Mouse (Mus musculus): Measurements from ENCODE around the gene Ccdc88c.
A peak's percentile ranks its signal among the peaks of the same experiment; 100 is the strongest.

The Ccdc88c gene

DNA sequence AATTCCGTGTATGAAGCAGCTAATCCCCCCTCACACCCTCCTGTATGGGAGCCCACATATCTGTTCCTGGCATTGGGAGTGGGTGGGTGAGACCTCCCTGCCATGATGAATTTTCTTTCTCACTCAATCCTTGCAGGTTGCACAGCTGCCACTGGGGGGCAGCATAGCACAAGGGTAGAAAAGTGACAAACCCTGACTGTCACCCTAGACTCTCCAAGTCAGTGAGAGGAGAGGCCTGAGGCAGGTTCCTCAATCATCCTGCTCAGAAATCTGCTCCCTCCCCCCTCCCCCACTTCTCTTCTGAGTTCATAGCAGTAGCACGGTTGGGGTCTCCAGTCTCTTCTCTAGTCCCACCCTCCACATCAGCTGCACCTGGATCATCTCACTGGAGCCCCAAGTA is 92.7 kb downstream of the Ccdc88c start:
- DNase-seq (ENCODE audit: inconsistent age in 2 of 2, low spot score in 1 of 2): peak; percentile 54 to 89

DNA sequence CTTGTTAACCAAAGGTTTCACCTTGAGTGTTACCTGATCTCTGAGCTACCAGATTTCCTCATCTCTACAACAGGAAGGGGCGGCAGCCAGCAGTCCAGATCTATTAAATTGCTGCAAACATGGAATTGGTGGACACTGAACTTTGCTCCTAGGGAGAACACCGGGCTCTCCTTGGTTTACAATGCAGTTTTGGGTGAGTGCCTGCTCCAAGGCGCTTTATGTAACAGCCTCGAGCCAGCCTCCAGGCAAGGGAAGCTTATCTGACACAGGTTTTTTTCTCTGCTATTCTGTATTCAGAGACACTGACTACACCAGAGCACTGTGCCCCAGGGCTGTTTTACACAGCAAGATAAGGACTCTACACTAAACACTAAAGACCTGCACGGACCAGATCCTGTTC is 94.1 kb downstream of the Ccdc88c start:
- DNase-seq (ENCODE audit: inconsistent age in 2 of 2, low spot score in 1 of 2): no peak

DNA sequence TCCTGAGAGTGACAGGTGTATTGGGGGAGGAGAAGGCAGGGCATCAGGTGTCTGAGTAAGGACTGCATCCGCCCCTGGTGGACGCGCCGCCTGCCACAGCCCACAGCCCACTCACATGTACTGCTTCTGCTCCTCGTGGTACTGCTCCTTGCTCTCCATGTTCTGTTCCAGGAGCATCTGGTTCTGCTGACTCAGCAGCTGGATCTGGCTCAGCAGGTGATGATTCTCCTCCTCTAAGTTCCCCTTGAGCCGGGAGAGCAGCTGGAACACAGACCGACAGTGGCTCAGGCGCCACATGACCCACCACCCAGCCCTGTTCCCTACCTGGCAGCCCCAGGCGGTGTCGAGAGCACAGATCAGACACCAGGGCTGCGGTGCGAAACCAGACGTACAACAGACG is 97.2 kb downstream of the Ccdc88c start:
- no peak for DNase-seq (ENCODE audit: inconsistent age in 2 of 2, low spot score in 1 of 2)

DNA sequence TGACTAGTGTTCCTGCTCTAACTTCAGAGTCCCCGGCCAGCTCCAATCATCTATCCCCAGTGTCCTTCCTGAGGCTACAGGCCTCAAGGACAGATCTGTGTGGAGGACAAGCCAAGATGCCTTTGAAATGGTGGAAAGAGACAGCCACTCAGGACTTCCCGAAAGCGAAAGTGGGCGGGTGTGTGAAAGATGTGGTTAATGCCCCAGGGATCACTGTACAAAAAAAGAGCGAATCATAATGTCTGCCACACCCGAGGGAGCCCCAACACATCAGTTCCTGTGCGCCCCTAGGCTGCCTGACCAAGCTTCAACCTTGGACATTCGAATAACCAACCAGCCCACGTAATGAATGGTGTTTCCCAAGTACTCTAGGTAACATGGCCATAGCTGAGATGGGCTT is 100.6 kb downstream of the Ccdc88c start:
- peak in 1 of 2 experiments; percentile 35 for DNase-seq (ENCODE audit: inconsistent age in 2 of 2, low spot score in 1 of 2)

DNA sequence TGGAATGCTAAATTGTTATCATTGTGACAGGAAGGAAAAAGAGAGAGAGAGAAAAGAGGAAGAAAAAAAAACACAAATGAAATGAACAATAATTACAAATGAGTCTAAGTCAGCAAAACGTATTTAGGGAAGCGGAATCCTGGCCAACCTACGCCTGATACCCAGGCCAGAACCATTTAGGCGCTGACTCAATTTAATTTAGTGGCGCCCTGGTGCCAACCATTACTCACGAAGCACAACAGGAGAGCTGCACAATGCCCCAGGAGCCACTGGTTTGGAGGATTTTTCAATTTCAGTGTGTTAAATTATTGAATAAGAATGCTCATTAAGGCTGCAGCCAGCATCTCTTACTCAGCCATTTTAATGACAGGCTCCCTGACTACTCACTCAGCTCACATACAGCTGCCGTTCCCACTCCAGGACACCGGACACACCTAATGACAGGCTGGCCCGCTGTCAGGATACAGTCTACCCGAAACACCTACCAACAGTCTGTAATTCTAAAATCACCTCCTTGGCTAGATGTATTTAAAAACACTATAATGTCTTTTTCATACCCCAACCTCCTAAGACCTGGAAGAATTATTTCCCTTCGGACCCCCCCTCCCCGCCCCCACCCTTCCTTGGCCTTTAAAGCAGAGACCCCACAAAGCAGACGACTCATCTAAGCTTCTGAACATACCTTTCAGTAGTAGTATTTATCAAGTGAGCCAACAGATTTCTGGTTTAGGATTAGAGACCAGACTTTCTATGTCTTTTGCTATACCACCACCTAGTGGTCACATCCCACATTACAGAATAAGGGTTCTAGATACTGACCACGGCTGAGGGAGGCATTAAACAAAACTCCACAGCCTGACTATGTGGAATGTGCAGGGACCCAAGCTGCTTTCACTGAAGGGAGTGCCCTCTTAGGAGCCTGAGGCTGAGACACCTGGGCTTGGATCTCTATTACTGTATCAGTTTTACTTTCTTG is 102.9 kb downstream of the Ccdc88c start:
- peak in 1 of 2 experiments; percentile 91 for DNase-seq (ENCODE audit: inconsistent age in 2 of 2, low spot score in 1 of 2)

DNA sequence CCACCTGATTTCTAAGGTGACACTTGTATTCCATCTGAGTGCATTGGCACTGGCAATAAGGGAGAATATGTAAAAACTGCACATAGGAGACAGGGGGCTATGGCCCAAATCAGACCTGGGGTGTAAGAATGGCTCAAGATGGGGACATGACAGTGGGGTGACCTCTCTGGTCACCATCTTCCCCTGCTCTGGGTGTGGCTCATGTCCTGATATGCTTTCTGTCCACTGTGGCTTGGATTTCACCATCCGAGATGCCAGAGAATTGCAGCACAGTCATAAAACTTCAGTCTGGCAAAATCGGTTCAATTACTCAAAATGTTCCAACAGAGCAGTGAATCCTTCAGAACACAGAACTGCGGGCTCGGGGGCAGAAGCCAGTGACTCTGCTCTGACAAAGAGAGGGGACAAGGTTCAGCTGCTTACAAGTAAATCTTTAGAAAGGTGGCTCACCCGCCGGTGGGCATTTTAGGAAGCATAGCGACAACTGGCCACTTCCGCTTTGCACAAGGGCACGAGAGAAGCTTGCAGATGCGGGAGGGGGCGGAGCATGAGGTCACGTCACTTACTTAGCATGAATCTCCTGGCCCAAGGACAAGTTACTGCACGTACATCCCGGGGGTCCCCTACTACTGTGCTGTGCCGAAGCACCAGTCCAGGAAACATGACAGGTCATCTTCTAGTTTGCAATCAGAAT is 104.1 kb downstream of the Ccdc88c start:
- DNase-seq (ENCODE audit: inconsistent age in 2 of 2, low spot score in 1 of 2): peak in 1 of 2 experiments; percentile 73

DNA sequence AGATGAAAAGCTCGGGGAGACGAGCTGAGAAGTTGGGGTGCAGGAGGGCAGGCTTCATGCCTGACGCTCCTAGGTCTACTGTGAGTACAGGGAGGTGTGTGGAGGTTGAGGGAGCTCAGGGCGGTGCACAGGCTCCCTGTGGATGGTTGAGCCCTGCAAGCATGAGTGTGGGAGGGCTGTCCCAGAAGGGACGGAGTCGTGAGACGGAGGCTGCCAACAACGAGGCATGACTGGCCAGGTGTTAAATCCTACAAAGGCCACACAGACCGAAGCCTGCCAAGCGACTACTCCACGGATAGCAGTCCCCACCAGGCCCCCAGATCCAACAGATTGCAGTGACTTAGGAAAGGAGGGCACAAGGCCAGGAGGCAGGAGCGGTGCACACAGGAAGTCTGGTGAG is 118.1 kb downstream of the Ccdc88c start:
- DNase-seq (ENCODE audit: inconsistent age in 2 of 2, low spot score in 1 of 2): no peak

DNA sequence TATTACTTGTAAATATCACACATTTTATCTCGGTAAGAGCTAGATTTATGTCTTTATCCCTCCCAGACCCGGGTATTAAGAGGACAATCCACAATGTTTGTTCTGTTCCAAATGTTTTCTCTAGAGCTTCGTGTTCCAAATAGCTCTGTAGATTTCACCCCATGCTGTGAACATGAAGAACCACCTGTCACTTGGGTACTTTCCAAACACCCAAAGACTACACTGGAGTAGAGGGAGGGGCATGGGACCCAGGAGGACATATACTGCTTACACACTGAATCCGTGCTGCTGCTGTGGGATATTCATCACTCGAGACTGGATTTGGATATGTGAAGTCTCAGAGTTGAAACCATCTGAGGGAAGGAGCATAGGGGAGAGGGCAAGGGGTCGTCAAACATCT is 119.1 kb downstream of the Ccdc88c start:
- no peak for DNase-seq (ENCODE audit: inconsistent age in 2 of 2, low spot score in 1 of 2)

DNA sequence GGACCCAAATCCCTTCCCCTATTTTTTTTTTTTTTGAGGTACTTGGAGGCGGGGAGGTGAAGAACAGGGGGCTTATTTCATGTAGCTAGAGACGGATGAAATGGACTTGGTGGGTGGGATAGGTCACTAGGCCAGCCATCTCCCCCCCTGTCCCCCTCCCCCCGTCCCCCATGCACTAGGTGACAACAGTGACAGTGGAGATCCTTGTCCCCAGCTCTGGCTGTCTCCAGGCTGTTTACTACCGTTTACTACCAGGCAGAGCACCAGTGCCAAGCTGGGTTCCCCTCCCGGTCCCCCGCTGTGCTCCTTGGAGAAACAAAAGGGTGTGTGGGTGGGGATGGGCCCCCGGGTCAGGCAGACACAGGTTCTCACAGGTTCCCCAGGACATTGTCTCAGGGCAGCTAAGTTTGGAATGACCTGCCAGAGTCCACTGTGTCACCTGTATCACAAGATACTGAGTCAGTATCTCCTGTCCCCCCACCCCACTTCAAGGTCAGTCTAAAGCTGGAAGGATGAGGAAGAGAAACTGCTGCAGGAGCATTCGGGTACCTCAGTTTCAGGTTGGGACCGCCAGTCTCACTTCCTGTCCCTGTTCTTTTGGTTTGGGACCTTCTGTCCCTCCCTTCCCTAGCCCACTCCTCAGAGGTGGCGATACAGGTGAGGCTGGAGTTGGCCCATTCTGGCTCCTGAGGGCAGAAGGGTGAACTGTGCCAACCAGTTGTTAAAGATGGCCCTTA is 120.4 kb downstream of the Ccdc88c start:
- DNase-seq (ENCODE audit: inconsistent age in 2 of 2, low spot score in 1 of 2): peak in 1 of 2 experiments; percentile 21

DNA sequence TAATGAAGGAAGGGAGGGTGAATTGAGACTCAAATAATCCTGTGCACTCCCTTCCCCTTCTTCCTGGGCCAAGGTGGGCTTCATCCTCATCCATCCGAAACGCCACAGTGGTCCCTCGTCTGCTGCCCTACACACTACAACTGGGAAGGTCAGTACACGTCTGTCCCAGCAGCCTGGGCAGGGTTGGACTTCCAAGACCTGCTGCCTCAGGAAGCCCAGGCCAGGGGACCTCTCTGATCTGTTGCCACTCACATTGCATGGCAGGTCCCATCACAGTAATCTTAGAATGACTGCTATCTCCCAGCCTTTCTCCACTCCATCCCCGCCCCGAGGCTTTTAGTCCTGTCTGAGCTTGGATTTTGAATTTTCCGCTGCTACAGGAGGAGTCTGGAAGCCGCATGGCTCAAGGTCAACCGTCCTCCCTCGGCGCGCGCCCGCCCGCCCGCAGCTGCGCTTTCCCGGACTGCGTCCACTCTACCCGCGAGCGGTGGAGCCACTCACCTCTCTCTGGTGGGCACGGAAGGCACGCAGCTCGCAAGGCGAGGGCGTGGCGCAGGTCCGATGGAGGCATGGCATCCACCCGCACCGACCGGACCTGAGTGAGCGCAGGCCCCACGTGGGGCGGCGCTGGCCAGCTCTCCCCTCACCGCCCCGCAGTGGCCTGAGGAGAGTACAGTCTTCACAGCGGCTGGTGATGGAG is 121.1 kb downstream of the Ccdc88c start, which contains the start of gene Gpr68:
Gene Gpr68, minus strand, starts transcription at position 601 of the 700 bp plus-strand sequence.
- peak; percentile 39 to 76 for DNase-seq (ENCODE audit: inconsistent age in 2 of 2, low spot score in 1 of 2)

DNA sequence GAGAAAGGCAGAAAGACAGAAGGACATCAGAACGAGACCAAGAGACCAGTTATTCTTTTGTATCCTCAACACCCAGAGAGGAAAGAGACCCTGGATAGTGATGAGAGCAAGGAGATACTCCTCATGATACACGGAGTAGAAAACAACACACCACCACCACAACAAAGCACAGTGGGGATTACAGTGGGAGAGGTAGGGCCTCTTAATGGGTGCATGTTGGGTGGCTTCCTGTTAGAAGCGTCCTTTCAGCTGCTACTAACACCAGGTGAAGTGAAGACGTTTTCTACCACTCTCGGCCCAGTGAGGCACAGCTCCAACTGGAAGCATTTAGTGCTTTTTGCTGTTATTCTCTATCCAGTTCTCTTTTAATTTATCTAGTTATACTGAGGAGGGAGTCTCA is 122.0 kb downstream of the Ccdc88c start:
- no peak for DNase-seq (ENCODE audit: inconsistent age in 2 of 2, low spot score in 1 of 2)

DNA sequence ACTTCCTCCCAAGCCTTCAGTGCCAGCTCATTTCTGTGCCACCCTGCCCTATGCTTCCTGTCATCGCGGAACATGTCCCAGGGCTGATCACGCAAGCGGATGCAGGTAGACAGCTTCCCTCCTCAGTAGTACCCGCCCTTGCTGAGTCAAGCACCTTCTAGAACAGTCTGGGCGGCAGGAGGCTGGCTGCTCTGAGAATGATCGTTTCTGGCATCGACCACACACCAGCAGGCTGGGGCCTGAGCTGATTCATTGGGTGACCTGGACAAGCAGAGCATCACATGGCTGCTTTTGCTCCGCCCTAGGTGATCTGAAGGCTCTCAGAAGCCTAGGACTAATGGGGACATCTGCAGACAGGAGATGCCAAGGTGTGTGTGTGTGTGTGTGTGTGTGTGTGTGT is 125.1 kb downstream of the Ccdc88c start:
- no peak for DNase-seq (ENCODE audit: inconsistent age in 2 of 2, low spot score in 1 of 2)

DNA sequence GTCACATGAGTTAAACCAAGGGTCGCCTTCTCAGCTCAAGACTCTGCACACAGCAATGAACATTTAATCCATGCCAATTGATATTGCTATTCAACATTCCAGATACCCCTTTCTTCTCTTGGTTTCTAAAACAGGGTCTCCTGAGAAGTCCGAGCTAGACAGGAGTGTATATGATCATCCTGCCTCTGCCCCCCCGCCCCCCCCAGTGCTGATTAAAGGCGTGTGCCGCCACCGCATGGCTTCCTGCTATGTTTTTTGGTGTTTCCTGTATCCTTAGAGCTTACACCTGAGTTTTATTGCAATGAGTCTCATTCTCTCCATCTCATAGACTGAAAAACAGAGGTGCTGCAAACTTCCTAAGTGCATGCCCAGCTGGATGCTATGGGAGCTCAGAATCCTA is 127.5 kb downstream of the Ccdc88c start:
- no peak for DNase-seq (ENCODE audit: inconsistent age in 2 of 2, low spot score in 1 of 2)

DNA sequence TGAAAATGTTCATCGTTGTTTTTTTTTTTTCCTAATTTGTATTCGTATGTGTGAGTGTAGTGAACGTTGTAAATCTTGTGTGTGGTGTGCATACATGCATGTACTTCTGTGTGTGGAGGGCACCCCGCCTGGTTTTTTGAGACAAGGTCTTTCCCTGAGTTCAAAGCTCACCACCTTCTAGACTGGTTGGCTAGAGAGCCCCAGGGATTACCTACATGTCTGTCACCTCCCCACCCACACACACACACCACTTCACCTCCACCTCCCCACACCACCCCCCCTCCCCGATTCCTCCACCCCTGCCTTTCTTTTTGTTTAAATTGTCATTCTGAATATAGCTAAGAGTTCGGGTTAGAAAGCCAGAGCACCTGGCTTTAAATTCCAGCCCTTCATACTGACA is 128.0 kb downstream of the Ccdc88c start:
- no peak for DNase-seq (ENCODE audit: inconsistent age in 2 of 2, low spot score in 1 of 2)

DNA sequence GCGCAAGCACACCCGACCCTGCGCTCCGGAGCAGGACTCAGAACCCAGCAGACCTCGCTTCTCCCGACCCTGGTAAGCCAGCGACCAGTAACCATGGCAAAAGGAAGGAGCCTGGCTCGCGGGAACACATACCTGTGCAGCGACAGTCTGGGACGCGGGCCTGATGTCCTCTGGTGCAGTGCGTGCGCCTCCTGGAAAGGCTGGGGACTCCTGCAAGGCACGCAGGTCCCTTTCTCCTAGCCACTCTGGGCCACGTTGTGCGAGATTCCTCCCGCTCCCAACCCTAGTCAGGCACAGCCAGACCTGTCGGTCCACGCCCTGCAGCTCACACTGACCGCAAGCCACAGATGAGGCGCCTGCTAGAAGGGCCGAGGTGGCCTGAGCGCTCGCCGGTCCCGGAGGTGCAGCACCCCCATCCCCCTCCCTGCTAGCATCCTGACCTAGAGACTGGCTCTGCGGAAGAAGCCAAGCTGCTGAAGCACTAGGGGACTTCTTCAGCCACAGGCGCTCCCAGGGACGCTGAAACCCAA is 129.7 kb downstream of the Ccdc88c start:
- DNase-seq (ENCODE audit: inconsistent age in 2 of 2, low spot score in 1 of 2): peak in 1 of 2 experiments; percentile 53

DNA sequence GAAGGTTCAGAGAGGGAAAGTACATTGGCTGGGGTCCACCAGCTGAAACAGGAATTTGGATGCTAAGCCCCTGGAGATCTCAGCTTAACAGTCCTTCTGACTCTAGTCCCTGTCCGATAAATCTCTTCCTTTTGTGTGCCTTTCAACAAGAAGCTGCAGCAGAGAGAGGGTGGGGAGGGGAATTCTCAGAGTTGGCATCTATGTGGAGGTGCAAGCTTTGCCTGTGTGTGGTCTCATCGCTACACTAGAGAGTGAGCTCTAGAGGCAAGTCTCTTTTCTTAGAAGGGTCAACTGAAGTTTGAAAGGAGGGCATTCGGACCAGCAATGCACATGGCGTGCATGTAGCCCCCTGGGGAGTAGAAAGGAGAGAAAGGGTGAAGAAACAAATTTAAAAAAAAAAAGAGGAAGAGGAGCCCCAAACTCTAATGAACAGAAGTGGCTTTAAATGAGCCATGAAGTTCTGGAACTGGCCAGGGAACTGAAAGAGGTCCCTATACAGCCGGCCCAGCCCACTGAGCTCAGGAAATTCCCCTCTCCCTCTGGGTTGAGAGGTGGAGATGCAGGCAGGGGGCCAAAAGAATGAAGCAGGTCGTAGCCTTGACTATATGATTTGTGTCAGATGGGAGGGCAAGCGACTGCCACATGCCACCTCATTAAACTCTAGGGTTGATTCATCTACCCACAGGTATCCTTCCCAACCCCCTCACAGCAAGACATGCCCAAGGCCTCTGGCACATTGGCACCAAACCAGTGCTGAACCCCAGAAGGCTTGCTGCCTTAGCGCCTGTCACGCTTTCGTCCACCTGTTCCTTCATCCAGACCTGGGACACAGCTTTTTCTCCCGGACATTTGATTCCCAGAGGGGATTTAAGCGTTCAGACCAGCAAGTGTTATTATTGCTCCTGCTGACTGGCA is 130.9 kb downstream of the Ccdc88c start:
- no peak for DNase-seq (ENCODE audit: inconsistent age in 2 of 2, low spot score in 1 of 2)

DNA sequence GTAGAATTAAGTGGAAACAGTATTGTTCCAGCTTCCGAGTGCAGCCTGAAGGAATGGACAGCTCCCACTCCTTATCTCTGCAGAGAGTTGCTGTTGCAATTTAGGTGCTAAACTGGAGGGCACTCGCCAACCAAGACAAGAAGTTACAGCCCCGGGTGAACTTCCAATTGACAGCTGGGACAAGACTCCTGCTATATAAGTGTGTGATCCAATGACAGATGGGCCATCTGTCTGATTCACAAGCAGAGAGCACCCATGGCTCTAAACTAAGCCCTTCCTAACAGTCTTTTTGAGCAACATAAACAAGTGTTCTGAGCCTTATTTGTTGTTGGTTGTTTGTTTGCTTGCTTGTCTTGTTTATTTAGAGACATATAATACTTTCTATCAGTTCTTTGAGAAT is 132.2 kb downstream of the Ccdc88c start:
- DNase-seq (ENCODE audit: inconsistent age in 2 of 2, low spot score in 1 of 2): no peak

DNA sequence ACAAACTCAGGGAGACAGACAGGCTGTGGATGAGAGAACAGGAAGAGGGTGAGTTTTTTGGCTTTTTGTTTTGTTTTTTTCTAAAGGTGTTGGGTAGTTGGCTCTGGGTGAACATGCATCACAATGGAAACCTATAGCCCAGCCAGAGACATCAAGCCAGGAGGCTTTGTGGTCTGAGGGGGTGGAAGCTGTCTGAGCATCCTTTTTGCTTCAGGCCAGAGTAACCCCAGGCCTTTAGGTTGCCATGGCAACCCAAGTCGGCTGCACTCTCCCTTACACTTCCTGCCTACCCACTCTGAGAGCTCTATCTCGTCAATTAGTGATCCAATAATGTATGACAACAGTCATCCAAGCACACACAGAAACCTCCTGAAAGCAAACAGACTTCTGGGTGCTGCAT is 133.4 kb downstream of the Ccdc88c start:
- DNase-seq (ENCODE audit: inconsistent age in 2 of 2, low spot score in 1 of 2): no peak

DNA sequence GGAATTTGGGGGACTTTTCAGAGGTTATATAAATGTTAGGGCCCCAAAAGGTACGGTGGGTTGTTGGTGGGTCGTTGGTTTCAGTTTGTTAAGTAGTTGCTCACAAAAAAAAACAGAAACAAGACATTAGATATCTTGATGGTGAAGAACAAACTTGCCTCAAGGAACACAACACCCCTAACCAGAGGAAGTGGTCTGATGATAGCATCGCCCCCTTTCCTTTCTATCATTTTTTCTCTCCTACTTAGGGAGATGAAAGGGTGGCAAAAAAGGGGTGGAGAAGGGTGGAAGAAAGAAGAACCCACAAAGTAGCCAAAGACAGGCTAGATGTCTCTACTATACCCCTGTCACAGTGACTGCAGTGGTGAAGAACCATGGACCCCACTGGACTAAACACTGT is 138.3 kb downstream of the Ccdc88c start:
- no peak for DNase-seq (ENCODE audit: inconsistent age in 2 of 2, low spot score in 1 of 2)

Data from adrenal gland, adult (tissue).